Mouse (Mus musculus) embryonic facial prominence, embryonic 11.5 days (tissue): ENCODE results near the gene P4ha1. TPM values are rescaled to one million over a fixed set of nuclear protein-coding genes. Genes with fewer than 3 reads are reported as not detected.

Experiments
- ATAC-seq: fragments of 200-750 bp; cut with Nextera tagmentation; replicated peaks from 2 replicates; pipeline ENCODE4 v1.8.0; 2017; ENCODE audit warnings: low read depth; ENCODE audit not compliant: insufficient number of reproducible peaks, low FRiP score, low TSS enrichment
- DNase-seq: peaks from one replicate; pipeline ENCODE4 v3.0.0-alpha.2; 2015; ENCODE audit warnings: low spot score
- H3K27ac ChIP-seq: fragments of 300-500 bp; sonication (generic); replicated peaks from 2 replicates; pipeline ENCODE4 v1.5.1; 2014; ENCODE audit warnings: mild to moderate bottlenecking, low read depth, low read length, control low read depth
- H3K27me3 ChIP-seq: fragments of 300-500 bp; sonication (generic); 2 replicates; pipeline ENCODE4 v1.6.1; 2014; ENCODE audit warnings: mild to moderate bottlenecking, low read length, moderate library complexity, mixed read lengths; ENCODE audit not compliant: control insufficient read depth, insufficient read depth
- H3K36me3 ChIP-seq: fragments of 300-500 bp; sonication (generic); replicated peaks from 2 replicates; pipeline ENCODE4 v1.6.1; 2014; ENCODE audit warnings: low read depth, mild to moderate bottlenecking, low read length, moderate library complexity, mixed read lengths; ENCODE audit not compliant: control insufficient read depth, insufficient read depth
- H3K4me1 ChIP-seq: fragments of 300-500 bp; sonication (generic); 2 replicates; pipeline ENCODE4 v1.6.1; 2014; ENCODE audit warnings: low read length, mixed read lengths; ENCODE audit not compliant: control insufficient read depth, insufficient read depth
- H3K4me2 ChIP-seq: fragments of 300-500 bp; sonication (generic); 2 replicates; pipeline ENCODE4 v1.6.1; 2014; ENCODE audit warnings: low read depth, mild to moderate bottlenecking, control low read depth, low read length, moderate library complexity
- H3K4me3 ChIP-seq: fragments of 300-500 bp; sonication (generic); 2 replicates; pipeline ENCODE4 v1.5.1; 2014; ENCODE audit warnings: low read depth, low read length, control low read depth
- H3K9ac ChIP-seq: fragments of 300-500 bp; sonication (generic); replicated peaks from 2 replicates; pipeline ENCODE4 v1.6.1; 2014; ENCODE audit warnings: mild to moderate bottlenecking, control low read depth, low read length
- H3K9me3 ChIP-seq: fragments of 300-500 bp; sonication (generic); replicated peaks from 2 replicates; pipeline ENCODE4 v1.6.1; 2016; ENCODE audit warnings: mild to moderate bottlenecking, low read length, inconsistent platforms, mixed read lengths; ENCODE audit not compliant: control insufficient read depth
- WGBS: fragments of 180-500 bp; shearing (Covaris S2); extraction: QIAGEN DNeasy Blood & Tissue Kit; methylation state at CpG from one replicate; pipeline ENCODE4 v1.1.7; 2014; 5-methylcytosine and 5-hydroxymethylcytosine counted together
- polyA plus RNA-seq: library from polyadenylated mRNA; unstranded; fragments of >200 nt; fragmentation: Nextera tagmentation; extraction: Ambion mirVana; gene quantifications from 2 replicates; pipeline ENCODE4 v1.2.1, GENCODE M21; 2014

The P4ha1 gene
- polyA plus RNA-seq, 1 experiment from 2014 or later, result 63.3 TPM

DNA sequence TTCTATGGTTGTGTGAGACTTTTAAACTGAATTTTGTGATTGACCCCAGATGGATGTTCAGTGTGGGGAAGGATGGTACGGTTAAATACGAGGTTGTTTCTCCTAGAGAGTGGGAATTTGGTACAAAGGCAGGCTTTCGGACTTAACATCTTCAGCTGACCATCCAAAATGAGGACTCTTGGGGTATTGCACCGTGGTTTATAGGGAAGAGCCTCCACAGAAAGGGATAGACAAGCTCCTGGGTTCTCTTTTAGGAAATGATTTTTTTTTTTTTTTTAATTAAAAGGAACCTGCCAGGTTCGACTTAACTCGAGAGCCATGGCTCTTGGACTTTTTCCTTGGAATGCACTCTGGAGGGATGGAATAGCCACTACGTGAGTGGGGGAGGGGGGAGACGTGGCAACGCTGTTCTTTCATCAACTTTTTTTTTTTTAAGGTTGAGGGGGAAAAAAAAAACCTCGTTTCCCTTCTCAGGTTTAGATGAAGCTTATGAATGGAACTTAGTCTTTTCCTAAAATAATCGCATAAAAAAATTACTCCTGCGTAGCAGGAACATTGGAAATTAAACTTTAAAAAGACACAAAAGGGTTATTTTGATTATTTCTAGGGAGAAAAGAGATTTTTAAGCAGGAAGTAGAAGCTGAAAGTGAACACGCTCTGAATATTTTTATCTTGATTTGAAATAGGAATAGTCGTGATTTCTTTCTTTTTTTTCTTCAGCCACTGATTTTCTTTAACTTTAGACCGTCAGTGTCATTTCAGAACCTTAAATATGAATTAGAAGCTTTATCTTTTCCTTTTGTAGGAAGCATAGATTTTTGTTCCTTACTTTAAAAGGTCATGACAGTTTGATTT, 1.4 kb downstream of the P4ha1 start:
- H3K9me3 ChIP-seq, result no peaks in the 10 kb centered on the region
- H3K27me3 ChIP-seq, result no peaks in the 10 kb centered on the region
- peak overlapping the region; percentile 80 for H3K4me3 ChIP-seq
- 13% methylated on average over 15 of the region's 15 CpGs for WGBS
- peak overlapping the region; percentile 88 for H3K9ac ChIP-seq
- no peaks in the 10 kb centered on the region for H3K36me3 ChIP-seq
- ATAC-seq (no peak), DNase-seq (peak; percentile 78)
- no peak overlapping the region for H3K27ac ChIP-seq
- H3K4me2 ChIP-seq, result peak overlapping the region; percentile 37
- H3K4me1 ChIP-seq, result no peaks in the 10 kb centered on the region

DNA sequence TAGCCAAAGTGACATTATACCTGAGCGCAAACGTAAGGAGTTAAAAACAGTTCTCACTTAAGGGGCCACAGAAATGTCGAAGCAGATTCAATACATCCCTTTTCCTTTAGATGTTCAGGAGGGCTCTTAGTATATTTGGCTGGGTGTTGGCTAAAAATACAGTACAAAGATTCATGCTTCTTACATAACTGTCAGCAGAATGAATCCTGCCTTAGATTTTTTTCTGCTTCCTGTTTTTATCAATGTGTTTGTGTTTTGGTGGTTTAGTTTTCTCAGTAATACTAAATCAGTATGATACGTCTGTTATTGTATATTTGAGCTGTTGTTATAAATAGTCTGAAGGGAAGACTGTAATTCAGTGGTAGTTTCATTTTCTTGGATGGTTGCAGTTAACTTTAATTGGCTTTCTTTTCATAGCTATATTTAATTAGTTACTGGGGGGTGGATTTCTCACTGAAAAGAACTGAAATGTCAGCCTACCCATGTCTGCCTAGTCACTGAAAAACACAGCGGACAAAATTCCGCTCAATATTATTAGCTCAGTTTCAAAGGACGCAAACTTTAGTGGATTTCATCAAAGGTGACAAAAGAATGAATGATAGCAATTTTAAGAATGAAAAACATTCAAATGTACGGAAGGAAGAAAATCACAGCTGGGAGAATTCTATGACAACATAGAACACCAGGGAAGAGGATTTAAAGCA, 3.7 kb downstream of the P4ha1 start:
- no peak overlapping the region for H3K27ac ChIP-seq
- H3K36me3 ChIP-seq, result no peaks in the 10 kb centered on the region
- no peak for DNase-seq
- H3K9ac ChIP-seq, result no peak overlapping the region
- H3K27me3 ChIP-seq, result no peaks in the 10 kb centered on the region
- ATAC-seq, result no peak
- no peak overlapping the region for H3K4me3 ChIP-seq
- H3K4me1 ChIP-seq, result no peaks in the 10 kb centered on the region
- 75% methylated on average over 8 of the region's 8 CpGs for WGBS
- H3K9me3 ChIP-seq, result no peaks in the 10 kb centered on the region
- H3K4me2 ChIP-seq, result no peak overlapping the region

DNA sequence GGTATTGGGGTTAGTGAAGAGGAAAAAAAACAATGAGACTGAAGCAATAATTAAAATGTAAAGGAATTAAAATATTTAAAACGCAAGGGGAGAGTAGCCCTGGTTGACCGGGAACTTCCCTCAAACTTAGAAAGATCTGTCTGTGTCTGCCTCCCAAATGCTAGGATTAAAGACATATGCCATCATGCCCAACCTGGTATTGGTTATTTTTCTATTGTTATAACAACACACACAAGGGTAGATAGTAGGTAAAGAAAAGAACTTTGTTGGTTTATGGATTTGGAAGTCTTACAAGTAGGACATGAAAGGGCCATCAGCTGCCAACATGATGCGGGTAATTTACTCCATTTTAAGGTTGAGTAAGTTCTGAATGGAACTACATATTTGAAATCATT, 4.2 kb downstream of the P4ha1 start:
- DNase-seq (no peak), ATAC-seq (no peak)
- H3K4me2 ChIP-seq, result no peak overlapping the region
- H3K4me1 ChIP-seq, result no peaks in the 10 kb centered on the region
- no peak overlapping the region for H3K27ac ChIP-seq
- no peaks in the 10 kb centered on the region for H3K36me3 ChIP-seq
- H3K4me3 ChIP-seq, result no peak overlapping the region
- 90% methylated on average over 3 of the region's 3 CpGs for WGBS
- H3K9ac ChIP-seq, result no peak overlapping the region
- H3K9me3 ChIP-seq, result no peaks in the 10 kb centered on the region
- no peaks in the 10 kb centered on the region for H3K27me3 ChIP-seq

DNA sequence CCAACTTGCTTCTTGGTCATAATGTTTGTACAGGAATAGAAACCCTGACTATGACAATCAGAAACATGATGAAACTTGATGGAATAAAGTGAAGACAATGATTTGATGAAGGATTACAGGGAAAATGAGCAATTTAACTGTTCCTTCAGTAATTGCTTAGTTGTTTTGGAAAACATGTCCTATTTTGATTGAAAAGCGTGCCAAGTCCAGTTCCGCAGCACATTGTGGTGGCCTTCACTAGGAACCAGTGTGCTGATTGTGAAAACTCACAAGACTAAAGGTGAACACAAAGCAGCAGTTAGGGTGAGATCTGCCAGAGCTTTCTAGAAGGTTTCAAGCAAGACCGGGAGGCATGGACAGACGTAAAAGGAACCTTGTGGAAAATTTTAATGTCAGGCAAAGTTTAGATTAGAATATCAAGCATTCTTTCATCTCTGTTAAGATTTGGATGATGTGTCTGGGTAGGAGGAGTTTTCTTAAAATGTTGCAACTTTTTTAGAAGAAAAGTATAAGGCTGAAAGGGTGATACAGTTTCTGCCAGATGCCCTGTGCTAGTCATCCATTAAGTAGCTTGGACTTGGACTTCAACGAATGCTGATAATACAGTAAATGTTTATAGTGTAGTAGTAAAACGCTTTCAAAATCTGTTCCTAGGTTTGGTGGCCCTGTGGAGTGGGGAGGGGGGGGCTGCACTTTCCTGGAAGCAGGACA, 8.6 kb downstream of the P4ha1 start:
- Histone ChIP-seq H3K9ac (no peak overlapping the region), H3K9me3 (no peaks in the 10 kb centered on the region), H3K27ac (no peak overlapping the region), H3K4me1 (no peaks in the 10 kb centered on the region), H3K4me2 (no peak overlapping the region), H3K36me3 (no peaks in the 10 kb centered on the region), H3K4me3 (no peak overlapping the region), H3K27me3 (no peaks in the 10 kb centered on the region)
- 83% methylated on average over 6 of the region's 6 CpGs for WGBS
- ATAC-seq (no peak), DNase-seq (no peak)

DNA sequence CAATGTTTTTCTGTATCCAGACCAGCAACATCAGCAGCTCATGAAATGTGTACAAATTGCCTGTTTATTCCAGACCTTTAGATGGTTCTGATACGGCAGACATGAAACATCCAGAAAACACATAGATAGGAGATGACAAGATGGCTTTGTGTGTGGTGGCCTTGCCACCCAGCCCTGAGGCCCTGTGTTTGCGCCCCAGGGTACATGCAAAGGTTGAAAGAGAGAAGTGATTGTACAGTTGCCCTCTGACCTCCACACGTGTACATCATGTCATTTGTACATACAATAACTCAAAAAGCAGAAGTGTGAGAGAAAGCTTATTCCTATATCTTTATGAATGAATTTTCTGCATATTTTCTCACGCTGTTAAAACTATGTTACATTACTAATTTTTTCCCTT, 10.3 kb downstream of the P4ha1 start:
- Histone ChIP-seq H3K9ac (no peak overlapping the region), H3K4me3 (no peak overlapping the region), H3K9me3 (no peaks in the 10 kb centered on the region), H3K4me2 (no peak overlapping the region), H3K4me1 (no peaks in the 10 kb centered on the region), H3K27me3 (no peaks in the 10 kb centered on the region), H3K27ac (no peak overlapping the region), H3K36me3 (no peaks in the 10 kb centered on the region; the same call in 1 of the 2 replicates)
- ATAC-seq, result no peak
- DNase-seq, result no peak
- 86% methylated on average over 4 of the region's 4 CpGs for WGBS

DNA sequence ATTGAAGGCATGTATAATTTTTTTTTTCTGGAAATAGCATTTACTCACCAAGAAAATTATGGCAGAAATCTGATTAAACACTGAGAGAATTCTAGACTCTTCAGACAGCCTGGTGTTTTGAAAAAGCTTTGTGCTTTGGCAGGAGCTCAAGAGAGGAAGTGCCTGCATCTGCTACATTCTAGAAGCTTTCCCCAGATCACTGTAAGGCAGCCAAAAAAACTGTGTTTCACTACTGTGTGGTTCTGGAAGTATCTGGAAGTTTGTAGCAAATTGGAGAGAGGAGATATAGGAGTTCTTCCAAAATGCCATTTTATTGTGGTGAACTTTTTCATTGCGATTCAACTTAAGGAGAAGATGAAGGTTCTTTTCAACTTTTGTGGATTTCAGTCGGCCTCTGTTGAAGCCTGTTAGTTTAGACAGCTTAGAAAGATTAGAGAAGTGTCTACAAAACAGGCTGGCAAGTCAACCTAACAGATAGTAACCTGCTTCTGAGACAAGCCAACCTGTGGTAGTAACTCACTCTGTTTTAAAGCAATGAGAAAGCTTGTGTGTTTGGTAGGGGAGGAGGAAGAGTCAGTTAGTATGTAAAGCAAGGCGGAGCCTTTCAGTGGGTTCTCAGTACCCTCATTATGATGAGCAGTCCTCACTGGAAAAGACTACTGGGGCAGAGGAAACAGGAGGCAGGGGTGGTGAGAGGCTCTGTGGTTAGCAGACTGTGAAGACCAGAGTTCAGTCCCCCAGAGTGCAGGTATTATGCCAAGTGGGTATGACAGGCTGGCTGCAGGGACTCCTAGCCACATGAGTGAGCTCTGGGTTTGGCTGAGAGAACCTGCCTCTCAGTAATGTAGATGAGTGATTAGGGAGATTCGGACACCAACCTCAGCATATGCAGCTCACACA, 12.1 kb downstream of the P4ha1 start:
- Histone ChIP-seq H3K4me2 (no peak overlapping the region), H3K9ac (no peak overlapping the region), H3K36me3 (no peaks in the 10 kb centered on the region; the same call in 1 of the 2 replicates), H3K27me3 (no peaks in the 10 kb centered on the region), H3K4me3 (no peak overlapping the region), H3K9me3 (no peaks in the 10 kb centered on the region), H3K27ac (no peak overlapping the region), H3K4me1 (no peaks in the 10 kb centered on the region)
- ATAC-seq (no peak), DNase-seq (no peak)
- WGBS, result 78% methylated on average over 4 of the region's 4 CpGs

DNA sequence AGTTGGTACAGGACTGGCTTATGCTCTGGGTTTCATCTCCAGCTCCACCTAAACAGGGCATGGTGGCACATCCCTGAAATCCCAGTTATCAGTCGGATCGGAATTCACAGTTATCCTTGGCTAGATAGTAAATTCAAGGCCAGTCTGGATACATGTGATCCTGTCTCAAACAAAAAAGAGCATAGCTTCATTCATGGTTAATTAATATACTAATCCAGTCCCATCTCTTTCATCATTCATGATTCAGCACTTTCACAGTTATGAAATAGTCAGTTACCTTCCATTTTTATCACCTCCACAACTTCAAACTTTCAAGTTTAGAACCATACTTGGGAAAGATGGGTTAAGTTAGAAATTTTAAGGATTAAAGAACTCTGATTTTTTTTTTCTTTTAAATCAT, 13.0 kb downstream of the P4ha1 start:
- Histone ChIP-seq H3K4me2 (no peak overlapping the region), H3K27ac (no peak overlapping the region), H3K4me1 (no peaks in the 10 kb centered on the region), H3K9ac (no peak overlapping the region), H3K36me3 (no peaks in the 10 kb centered on the region; the same call in 1 of the 2 replicates), H3K4me3 (no peak overlapping the region), H3K27me3 (no peaks in the 10 kb centered on the region), H3K9me3 (no peaks in the 10 kb centered on the region)
- 93% methylated on average over 2 of the region's 2 CpGs for WGBS
- ATAC-seq (no peak), DNase-seq (no peak)
